Mouse (Mus musculus): ENCODE data around the gene Thbs4. TPM values are rescaled to one million over a fixed set of nuclear protein-coding genes. Genes with fewer than 3 reads are reported as not detected.

Thbs4 gene
- polyA plus RNA-seq, 1 experiment, result not detected

DNA sequence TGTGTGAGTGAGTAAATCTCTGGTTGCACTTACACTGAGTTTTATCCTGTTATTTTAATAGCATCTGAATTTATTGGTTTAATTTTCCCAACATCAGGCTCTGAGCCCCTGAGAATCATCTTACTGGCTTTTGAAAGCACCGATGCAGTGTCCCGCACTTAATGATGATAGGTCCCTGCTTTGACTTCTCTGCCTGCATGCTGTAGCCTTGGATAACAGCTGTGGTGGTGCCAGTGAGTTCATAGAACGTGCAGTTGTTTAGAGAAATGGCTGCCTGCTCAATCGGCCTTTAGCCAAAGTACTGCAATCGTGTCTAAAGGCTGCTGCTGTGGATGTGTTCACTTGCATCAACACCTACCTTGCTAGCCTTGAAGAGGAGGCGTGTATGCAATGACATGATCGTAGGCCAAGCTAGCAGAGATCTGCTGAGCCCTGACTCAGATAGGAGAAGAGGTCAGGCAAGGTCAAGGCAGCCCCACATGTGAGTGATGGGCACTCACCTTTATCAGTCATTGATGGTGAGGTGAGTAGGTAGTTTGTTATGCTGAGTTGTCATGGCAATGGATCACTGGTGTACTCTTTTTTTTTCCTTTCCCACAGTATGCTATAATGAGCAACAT lies 4.8 kb upstream of the Thbs4 start:
- Histone ChIP-seq H3K4me3 (replicated peaks; ENCODE audit: control insufficient read depth, low read depth, low read length) (no peak overlapping the region), H3K27ac (ENCODE audit: control insufficient read depth, insufficient read depth, low read depth, low read length, poor library complexity) (no peak overlapping the region), H3K4me1 (ENCODE audit: control insufficient read depth, insufficient read depth, low read length) (no peaks in the 10 kb centered on the region)
- WGBS, result 79% methylated on average over 7 of the region's 7 CpGs
- no peak for TF ChIP-seq CTCF (IDR thresholded peaks at IDR 0.05; ENCODE audit: control insufficient read depth, insufficient read depth, low read length)
- TF ChIP-seq POLR2A (IDR thresholded peaks at IDR 0.05; ENCODE audit: borderline replicate concordance, control insufficient read depth, low read depth, low read length), result no peak

DNA sequence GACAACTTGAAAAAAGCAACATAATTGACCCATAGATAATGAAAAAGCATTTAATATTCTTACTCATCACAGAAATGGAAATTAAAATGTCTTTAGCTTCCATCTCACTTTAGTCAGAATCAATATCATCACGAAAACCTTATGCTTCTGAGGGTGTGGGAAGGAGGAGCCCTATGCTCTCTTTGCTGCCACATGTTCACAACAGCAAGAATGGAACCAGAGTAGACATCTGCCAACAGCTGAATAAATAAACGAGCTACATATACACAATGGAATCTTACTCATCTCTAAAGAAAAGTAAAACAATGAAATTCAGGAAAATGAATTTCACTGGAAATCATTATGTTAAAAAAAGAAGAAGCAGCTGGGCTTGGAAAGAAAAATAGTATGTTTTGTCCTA lies 4.2 kb upstream of the Thbs4 start:
- H3K4me1 ChIP-seq (ENCODE audit: control insufficient read depth, insufficient read depth, low read length), result no peaks in the 10 kb centered on the region
- WGBS, result 74% methylated on average over 2 of the region's 2 CpGs
- TF ChIP-seq CTCF (IDR thresholded peaks at IDR 0.05; ENCODE audit: control insufficient read depth, insufficient read depth, low read length) (no peak), POLR2A (IDR thresholded peaks at IDR 0.05; ENCODE audit: borderline replicate concordance, control insufficient read depth, low read depth, low read length) (no peak)
- no peak overlapping the region for H3K27ac ChIP-seq (ENCODE audit: control insufficient read depth, insufficient read depth, low read depth, low read length, poor library complexity)
- no peak overlapping the region for H3K4me3 ChIP-seq (replicated peaks; ENCODE audit: control insufficient read depth, low read depth, low read length)

DNA sequence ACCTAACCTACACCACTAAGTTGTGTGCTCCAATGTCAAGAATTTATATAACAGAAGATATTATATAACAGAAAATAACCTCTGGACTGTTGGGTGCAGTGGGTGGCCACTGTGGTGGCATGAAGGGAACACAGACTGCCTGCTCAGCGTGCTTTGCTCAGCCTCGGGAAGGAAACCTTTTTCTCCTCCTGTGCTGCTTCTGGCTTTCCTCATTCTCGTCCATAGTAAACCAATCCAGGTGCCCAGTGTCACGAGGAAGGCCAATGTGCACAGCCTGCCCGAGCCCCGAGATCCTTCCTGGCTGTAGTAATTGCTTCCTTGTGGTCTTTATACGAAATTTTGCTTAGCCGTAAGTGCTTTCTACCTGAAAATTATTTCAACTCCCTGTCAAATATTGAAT lies 982 bp downstream of the Thbs4 start:
- TF ChIP-seq POLR2A (IDR thresholded peaks at IDR 0.05; ENCODE audit: borderline replicate concordance, control insufficient read depth, low read depth, low read length) (no peak), CTCF (IDR thresholded peaks at IDR 0.05; ENCODE audit: control insufficient read depth, insufficient read depth, low read length) (no peak)
- Histone ChIP-seq H3K4me3 (replicated peaks; ENCODE audit: control insufficient read depth, low read depth, low read length) (no peak overlapping the region), H3K27ac (ENCODE audit: control insufficient read depth, insufficient read depth, low read depth, low read length, poor library complexity) (no peak overlapping the region), H3K4me1 (ENCODE audit: control insufficient read depth, insufficient read depth, low read length) (no peaks in the 10 kb centered on the region)
- WGBS, result 50% methylated on average over 8 of the region's 8 CpGs

DNA sequence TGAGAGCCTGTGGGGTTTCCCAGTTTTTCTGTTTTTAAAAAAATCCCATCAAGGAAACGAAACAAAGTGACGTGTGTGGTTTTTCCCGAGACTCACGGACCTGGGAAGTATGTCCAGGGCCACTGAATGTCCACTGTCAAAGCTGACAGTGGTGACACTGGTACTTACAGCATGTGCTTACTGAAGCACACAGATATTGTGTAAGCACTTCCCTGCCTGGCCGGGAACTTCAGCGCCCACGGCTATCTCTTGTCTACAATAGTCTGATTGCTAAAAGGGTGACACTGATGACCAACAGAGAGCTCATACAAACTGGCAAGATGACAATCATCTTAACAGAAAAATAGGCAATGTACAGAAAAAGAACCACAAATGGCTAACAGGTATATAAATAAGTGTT lies 3.1 kb downstream of the Thbs4 start:
- WGBS, result 52% methylated on average over 7 of the region's 7 CpGs
- Histone ChIP-seq H3K27ac (ENCODE audit: control insufficient read depth, insufficient read depth, low read depth, low read length, poor library complexity) (no peak overlapping the region), H3K4me3 (replicated peaks; ENCODE audit: control insufficient read depth, low read depth, low read length) (no peak overlapping the region), H3K4me1 (ENCODE audit: control insufficient read depth, insufficient read depth, low read length) (no peaks in the 10 kb centered on the region)
- TF ChIP-seq POLR2A (IDR thresholded peaks at IDR 0.05; ENCODE audit: borderline replicate concordance, control insufficient read depth, low read depth, low read length), result no peak
- no peak for TF ChIP-seq CTCF (IDR thresholded peaks at IDR 0.05; ENCODE audit: control insufficient read depth, insufficient read depth, low read length)

GRCm38 (mm10) chr13:92784311-92784710 lies 10.3 kb downstream of the Thbs4 start:
- 77% methylated on average over 3 of the region's 3 CpGs for WGBS
- Histone ChIP-seq H3K4me1 (ENCODE audit: control insufficient read depth, insufficient read depth, low read length) (no peaks in the 10 kb centered on the region), H3K27ac (ENCODE audit: control insufficient read depth, insufficient read depth, low read depth, low read length, poor library complexity) (no peak overlapping the region), H3K4me3 (replicated peaks; ENCODE audit: control insufficient read depth, low read depth, low read length) (no peak overlapping the region)
- TF ChIP-seq CTCF (IDR thresholded peaks at IDR 0.05; ENCODE audit: control insufficient read depth, insufficient read depth, low read length), result no peak
- no peak for TF ChIP-seq POLR2A (IDR thresholded peaks at IDR 0.05; ENCODE audit: borderline replicate concordance, control insufficient read depth, low read depth, low read length)

DNA sequence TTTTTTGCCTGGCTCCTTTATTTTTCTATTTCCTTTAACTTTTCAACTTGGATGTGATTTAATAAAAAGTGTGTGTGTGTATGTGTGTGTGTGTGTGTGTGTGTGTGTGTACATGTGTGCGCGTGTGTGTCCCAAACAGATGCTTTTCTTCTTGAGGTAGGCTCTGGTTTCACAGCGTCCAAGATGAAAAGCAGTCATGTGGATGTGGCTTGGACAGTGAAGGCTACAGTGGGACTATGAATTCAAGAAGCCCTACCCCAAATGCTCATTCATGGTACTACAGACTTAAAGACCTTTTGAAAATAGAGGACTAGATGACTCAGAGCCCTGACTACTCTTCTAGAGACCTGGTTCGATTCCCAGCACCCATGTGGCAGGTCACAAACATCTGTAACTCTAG lies 11.1 kb downstream of the Thbs4 start:
- WGBS, result 82% methylated on average over 4 of the region's 4 CpGs
- no peak overlapping the region for H3K4me3 ChIP-seq (replicated peaks; ENCODE audit: control insufficient read depth, low read depth, low read length)
- no peaks in the 10 kb centered on the region for H3K4me1 ChIP-seq (ENCODE audit: control insufficient read depth, insufficient read depth, low read length)
- TF ChIP-seq CTCF (IDR thresholded peaks at IDR 0.05; ENCODE audit: control insufficient read depth, insufficient read depth, low read length), result no peak
- TF ChIP-seq POLR2A (IDR thresholded peaks at IDR 0.05; ENCODE audit: borderline replicate concordance, control insufficient read depth, low read depth, low read length), result no peak
- no peak overlapping the region for H3K27ac ChIP-seq (ENCODE audit: control insufficient read depth, insufficient read depth, low read depth, low read length, poor library complexity)

DNA sequence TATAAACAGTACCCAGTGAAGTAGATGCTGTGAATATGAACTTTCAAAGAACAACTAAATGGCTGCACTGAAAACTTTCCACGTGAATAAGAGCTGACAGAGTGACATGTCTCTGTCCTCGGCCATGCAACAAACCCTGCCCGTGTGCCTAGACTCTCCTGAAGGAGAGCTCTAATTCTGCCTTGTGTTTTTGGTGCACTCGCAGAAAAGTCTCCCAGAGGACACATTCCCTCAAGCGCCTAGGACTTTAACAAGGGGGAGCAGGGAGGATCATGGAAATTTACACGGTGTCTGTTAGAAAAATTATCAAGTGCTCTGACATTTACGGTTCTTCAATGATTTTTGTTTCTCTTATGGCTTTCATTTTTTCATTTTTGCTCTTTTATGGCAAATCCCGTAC lies 13.7 kb downstream of the Thbs4 start:
- no peaks in the 10 kb centered on the region for H3K4me1 ChIP-seq (ENCODE audit: control insufficient read depth, insufficient read depth, low read length)
- H3K27ac ChIP-seq (ENCODE audit: control insufficient read depth, insufficient read depth, low read depth, low read length, poor library complexity), result no peak overlapping the region
- WGBS, result 79% methylated on average over 8 of the region's 8 CpGs
- TF ChIP-seq POLR2A (IDR thresholded peaks at IDR 0.05; ENCODE audit: borderline replicate concordance, control insufficient read depth, low read depth, low read length) (no peak), CTCF (IDR thresholded peaks at IDR 0.05; ENCODE audit: control insufficient read depth, insufficient read depth, low read length) (no peak)
- no peak overlapping the region for H3K4me3 ChIP-seq (replicated peaks; ENCODE audit: control insufficient read depth, low read depth, low read length)

DNA sequence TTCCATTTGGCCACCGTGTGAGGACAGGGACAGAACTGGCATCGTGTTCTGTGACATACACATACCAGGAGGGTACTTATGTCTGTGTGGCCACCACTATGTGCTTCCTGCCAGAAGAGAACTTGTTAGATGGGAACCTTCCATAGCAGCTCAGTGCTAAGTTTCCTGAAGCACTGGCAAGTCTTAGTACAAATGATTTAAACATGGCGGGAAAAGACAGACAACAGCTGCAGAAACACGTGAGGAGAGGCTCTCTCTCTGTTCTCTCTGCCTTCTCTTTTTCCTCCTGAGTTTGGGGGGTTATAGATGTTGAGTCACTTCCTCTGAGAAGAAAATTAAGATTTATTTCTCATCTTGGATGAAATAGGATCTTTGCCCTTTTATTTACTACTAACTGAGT lies 14.5 kb downstream of the Thbs4 start:
- Histone ChIP-seq H3K4me3 (replicated peaks; ENCODE audit: control insufficient read depth, low read depth, low read length) (no peak overlapping the region), H3K4me1 (ENCODE audit: control insufficient read depth, insufficient read depth, low read length) (no peaks in the 10 kb centered on the region; the same call in 1 of the 2 replicates), H3K27ac (ENCODE audit: control insufficient read depth, insufficient read depth, low read depth, low read length, poor library complexity) (no peak overlapping the region)
- TF ChIP-seq POLR2A (IDR thresholded peaks at IDR 0.05; ENCODE audit: borderline replicate concordance, control insufficient read depth, low read depth, low read length), result no peak
- TF ChIP-seq CTCF (IDR thresholded peaks at IDR 0.05; ENCODE audit: control insufficient read depth, insufficient read depth, low read length), result no peak
- 64% methylated on average over 4 of the region's 4 CpGs for WGBS

- no peak for TF ChIP-seq POLR2A (IDR thresholded peaks at IDR 0.05; ENCODE audit: borderline replicate concordance, control insufficient read depth, low read depth, low read length)
- no peak for TF ChIP-seq CTCF (IDR thresholded peaks at IDR 0.05; ENCODE audit: control insufficient read depth, insufficient read depth, low read length)
- 26% methylated on average over 7 of the region's 7 CpGs for WGBS
- no peak overlapping the region for H3K4me3 ChIP-seq (replicated peaks; ENCODE audit: control insufficient read depth, low read depth, low read length)
- H3K27ac ChIP-seq (ENCODE audit: control insufficient read depth, insufficient read depth, low read depth, low read length, poor library complexity), result no peak overlapping the region
- peaks cover 1% of the 10 kb centered on the region; the same call in 1 of the 2 replicates for H3K4me1 ChIP-seq (ENCODE audit: control insufficient read depth, insufficient read depth, low read length)
Measured at GRCm38 (mm10) chr13:92778642-92779041, 16.0 kb downstream of the Thbs4 start.

Data from bone marrow, adult 2 months (tissue).